Mouse (Mus musculus): ENCODE data around the gene Tyro3. TPM values are rescaled to one million over a fixed set of nuclear protein-coding genes. Genes with fewer than 3 reads are reported as not detected.
A peak's percentile ranks its signal among the peaks of the same experiment; 100 is the strongest.

Gene Tyro3
- total and polyA plus RNA-seq, 2 experiments from 2014 or later: 18.5 to 47.5 TPM

GRCm38 (mm10) chr2:119762276-119762675 is 35.3 kb upstream of the Tyro3 start:
- no peak overlapping the region for H3K4me2 ChIP-seq (ENCODE audit: low read depth)
- peaks cover 22% of the 10 kb centered on the region; the same call in 1 of the 2 replicates for H3K36me3 ChIP-seq (ENCODE audit: insufficient read depth)
- H3K27me3 ChIP-seq (ENCODE audit: insufficient read depth, low read length): peaks cover 22% of the 10 kb centered on the region
- H3K9ac ChIP-seq: no peak overlapping the region
- no peak overlapping the region for H3K27ac ChIP-seq (ENCODE audit: low read depth, low read length)
- H3K4me1 ChIP-seq (ENCODE audit: insufficient read depth): peaks cover 5% of the 10 kb centered on the region; the same call in 1 of the 2 replicates
- TF ChIP-seq CTCF (IDR thresholded peaks at IDR 0.05; ENCODE audit: low read depth): no peak
- ATAC-seq (no peak), DNase-seq (no peak)
- H3K9me3 ChIP-seq (ENCODE audit: low read length): no peaks in the 10 kb centered on the region
- no peak overlapping the region for H3K4me3 ChIP-seq (ENCODE audit: low read depth, low read length)
- 67% methylated on average over 1 of the region's 1 CpGs for WGBS

GRCm38 (mm10) chr2:119763924-119764323 is 33.6 kb upstream of the Tyro3 start:
- no peak overlapping the region for H3K27ac ChIP-seq (ENCODE audit: low read depth, low read length)
- H3K4me1 ChIP-seq (ENCODE audit: insufficient read depth): peaks cover under 1% of the 10 kb centered on the region; the same call in 1 of the 2 replicates
- no peak overlapping the region for H3K4me2 ChIP-seq (ENCODE audit: low read depth)
- WGBS: 58% methylated on average over 4 of the region's 4 CpGs
- DNase-seq (no peak), ATAC-seq (no peak)
- TF ChIP-seq CTCF (IDR thresholded peaks at IDR 0.05; ENCODE audit: low read depth): no peak
- no peaks in the 10 kb centered on the region for H3K9me3 ChIP-seq (ENCODE audit: low read length)
- peaks cover 8% of the 10 kb centered on the region for H3K27me3 ChIP-seq (ENCODE audit: insufficient read depth, low read length)
- H3K36me3 ChIP-seq (ENCODE audit: insufficient read depth): peaks cover 32% of the 10 kb centered on the region; the same call in 1 of the 2 replicates
- no peak overlapping the region for H3K4me3 ChIP-seq (ENCODE audit: low read depth, low read length)
- no peak overlapping the region for H3K9ac ChIP-seq

GRCm38 (mm10) chr2:119767246-119767645 is 30.3 kb upstream of the Tyro3 start:
- 92% methylated on average over 6 of the region's 6 CpGs for WGBS
- Histone ChIP-seq H3K36me3 (ENCODE audit: insufficient read depth) (peaks cover 62% of the 10 kb centered on the region), H3K27ac (ENCODE audit: low read depth, low read length) (no peak overlapping the region), H3K4me1 (ENCODE audit: insufficient read depth) (no peaks in the 10 kb centered on the region), H3K4me2 (ENCODE audit: low read depth) (no peak overlapping the region), H3K27me3 (ENCODE audit: insufficient read depth, low read length) (no peaks in the 10 kb centered on the region), H3K4me3 (ENCODE audit: low read depth, low read length) (no peak overlapping the region), H3K9me3 (ENCODE audit: low read length) (no peaks in the 10 kb centered on the region), H3K9ac (no peak overlapping the region)
- DNase-seq: no peak
- ATAC-seq: no peak
- TF ChIP-seq CTCF (IDR thresholded peaks at IDR 0.05; ENCODE audit: low read depth): no peak

- H3K27me3 ChIP-seq (ENCODE audit: insufficient read depth, low read length): no peaks in the 10 kb centered on the region
- WGBS: 2% methylated on average over 44 of the region's 44 CpGs
- TF ChIP-seq CTCF (IDR thresholded peaks at IDR 0.05; ENCODE audit: low read depth): no peak
- DNase-seq: peak; percentile 92
- peak; percentile 99 for ATAC-seq
- peaks cover 9% of the 10 kb centered on the region for H3K36me3 ChIP-seq (ENCODE audit: insufficient read depth)
- H3K4me3 ChIP-seq (ENCODE audit: low read depth, low read length): peak within 1 kb of the TSS; percentile 54
- peak within 1 kb of the TSS; percentile 79 for H3K27ac ChIP-seq (ENCODE audit: low read depth, low read length)
- peaks cover 4% of the 10 kb centered on the region for H3K4me1 ChIP-seq (ENCODE audit: insufficient read depth)
- peak within 1 kb of the TSS; percentile 58 for H3K9ac ChIP-seq
- peak within 1 kb of the TSS; percentile 70 for H3K4me2 ChIP-seq (ENCODE audit: low read depth)
- H3K9me3 ChIP-seq (ENCODE audit: low read length): no peaks in the 10 kb centered on the region
Observed at GRCm38 (mm10) chr2:119787206-119787883, 10.2 kb upstream of the Tyro3 start, which contains the start of gene Rpap1. Gene Rpap1, minus strand, starts transcription at chr2:119787537.

GRCm38 (mm10) chr2:119789996-119790395 is 7.5 kb upstream of the Tyro3 start:
- no peak overlapping the region for H3K9ac ChIP-seq
- peaks cover 4% of the 10 kb centered on the region for H3K4me1 ChIP-seq (ENCODE audit: insufficient read depth)
- DNase-seq (no peak), ATAC-seq (no peak)
- no peaks in the 10 kb centered on the region for H3K9me3 ChIP-seq (ENCODE audit: low read length)
- H3K36me3 ChIP-seq (ENCODE audit: insufficient read depth): no peaks in the 10 kb centered on the region
- H3K27me3 ChIP-seq (ENCODE audit: insufficient read depth, low read length): no peaks in the 10 kb centered on the region
- no peak for TF ChIP-seq CTCF (IDR thresholded peaks at IDR 0.05; ENCODE audit: low read depth)
- H3K4me3 ChIP-seq (ENCODE audit: low read depth, low read length): no peak overlapping the region
- 93% methylated on average over 2 of the region's 2 CpGs for WGBS
- H3K27ac ChIP-seq (ENCODE audit: low read depth, low read length): no peak overlapping the region
- no peak overlapping the region for H3K4me2 ChIP-seq (ENCODE audit: low read depth)

GRCm38 (mm10) chr2:119798246-119798927 is 854 bp downstream of the Tyro3 start:
- no peak for ATAC-seq
- no peak overlapping the region for H3K27ac ChIP-seq (ENCODE audit: low read depth, low read length)
- no peaks in the 10 kb centered on the region for H3K27me3 ChIP-seq (ENCODE audit: insufficient read depth, low read length)
- no peak overlapping the region for H3K9ac ChIP-seq
- WGBS: 13% methylated on average over 13 of the region's 13 CpGs
- no peak overlapping the region for H3K4me3 ChIP-seq (ENCODE audit: low read depth, low read length)
- H3K4me2 ChIP-seq (ENCODE audit: low read depth): no peak overlapping the region
- no peaks in the 10 kb centered on the region for H3K9me3 ChIP-seq (ENCODE audit: low read length)
- no peaks in the 10 kb centered on the region for H3K36me3 ChIP-seq (ENCODE audit: insufficient read depth)
- DNase-seq: peak; percentile 61
- H3K4me1 ChIP-seq (ENCODE audit: insufficient read depth): peaks cover 5% of the 10 kb centered on the region; the same call in 1 of the 2 replicates
- peak; percentile 59 for TF ChIP-seq CTCF (IDR thresholded peaks at IDR 0.05; ENCODE audit: low read depth)
